Mouse (Mus musculus): ENCODE results near the gene Ptprc.

Gene Ptprc

GRCm38 (mm10) chr1:138175494-138175893 is at the start of gene Ptprc:
TSS of gene Ptprc (minus strand) at chr1:138175708.
- DNase-seq (ENCODE audit: low read depth, low spot score), result no peak

GRCm38 (mm10) chr1:138214736-138215458 is 39.4 kb upstream of the Ptprc start:
- no peak for DNase-seq (ENCODE audit: low read depth, low spot score)

GRCm38 (mm10) chr1:138210387-138211024 is 35.0 kb upstream of the Ptprc start:
- no peak for DNase-seq (ENCODE audit: low read depth, low spot score)

DNA sequence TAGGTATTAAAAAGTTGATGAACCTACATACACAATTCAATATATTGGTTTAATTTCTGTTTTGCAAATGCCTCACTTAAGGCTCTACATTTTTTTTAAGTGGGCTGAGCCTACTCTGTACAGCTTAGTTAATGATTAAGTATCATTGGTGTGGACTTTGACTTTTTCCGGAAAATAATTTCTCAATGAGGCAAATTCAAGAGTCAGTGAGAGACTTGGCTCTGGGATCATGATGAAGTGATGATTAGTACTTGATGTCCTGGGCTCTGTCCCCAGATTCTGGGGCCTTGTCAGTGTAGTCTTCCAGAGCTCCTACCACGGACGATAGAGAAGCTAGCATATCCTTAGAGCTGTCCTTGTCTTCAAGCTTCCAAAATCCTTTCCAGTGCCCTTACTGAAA is 34.2 kb upstream of the Ptprc start:
- no peak for DNase-seq (ENCODE audit: low read depth, low spot score)

DNA sequence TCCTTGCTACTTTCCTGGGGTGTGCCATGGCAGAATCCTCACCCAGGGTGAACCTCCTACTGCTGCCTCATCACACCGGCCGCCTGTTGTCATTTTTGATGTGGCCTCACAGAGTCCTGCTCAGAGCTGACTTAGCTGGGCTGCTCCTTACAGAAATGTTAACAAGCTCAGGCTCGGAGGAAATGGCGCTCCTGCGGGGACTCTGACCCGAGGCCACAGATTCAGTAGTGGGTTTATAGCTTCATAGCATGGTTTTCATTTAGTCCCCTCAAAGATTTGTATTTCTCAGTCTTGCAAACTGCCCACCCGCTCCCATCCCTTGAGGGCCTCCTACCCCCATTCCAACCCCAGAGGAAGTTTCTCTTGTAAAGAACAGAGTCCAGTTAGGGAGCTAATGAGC is 30.5 kb upstream of the Ptprc start:
- peak; percentile 64 for DNase-seq (ENCODE audit: low read depth, low spot score)

- no peak for DNase-seq (ENCODE audit: low read depth, low spot score)
These were observed 16.4 kb upstream of the Ptprc start for GRCm38 (mm10) chr1:138191689-138192508.

DNA sequence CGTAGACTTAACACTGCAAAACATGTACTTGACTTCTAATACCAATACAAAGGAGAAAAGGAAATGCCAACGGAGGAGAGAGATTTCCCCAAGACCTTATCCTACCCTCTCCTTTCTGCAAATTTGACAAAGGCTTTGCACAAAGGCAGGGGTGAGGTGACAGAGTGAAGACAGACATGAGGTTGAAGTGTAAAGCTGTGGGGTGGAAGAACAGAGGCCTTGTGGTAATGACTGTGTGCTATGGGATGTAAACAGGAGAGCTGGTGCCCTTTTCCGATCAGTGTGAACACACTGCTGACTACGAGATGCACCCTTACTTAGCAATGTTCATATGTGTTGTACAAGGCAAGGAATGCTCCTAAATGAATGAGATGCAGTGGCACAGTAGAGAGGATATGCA is 12.6 kb upstream of the Ptprc start:
- no peak for DNase-seq (ENCODE audit: low read depth, low spot score)

DNA sequence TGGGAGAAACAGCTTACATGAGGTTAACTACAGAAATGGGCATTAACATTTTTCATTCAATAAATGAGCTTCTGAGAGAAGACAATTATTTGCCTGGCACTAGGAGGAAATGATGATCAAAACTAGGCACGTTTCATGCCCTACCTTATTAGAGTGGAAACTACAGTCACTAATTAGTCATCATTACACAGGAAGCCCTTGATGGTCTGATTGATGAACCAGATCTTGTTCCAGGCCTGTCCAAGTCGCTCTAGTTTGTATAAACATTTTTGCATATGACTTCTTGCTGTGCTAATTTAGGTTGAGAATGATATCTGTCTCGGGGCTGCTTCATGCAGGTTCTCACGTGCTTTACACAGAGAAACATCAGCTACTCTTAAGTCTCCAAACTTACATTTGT is 10.4 kb upstream of the Ptprc start:
- DNase-seq (ENCODE audit: low read depth, low spot score), result no peak

GRCm38 (mm10) chr1:138180081-138180480 is 4.6 kb upstream of the Ptprc start:
- no peak for DNase-seq (ENCODE audit: low read depth, low spot score)

- DNase-seq (ENCODE audit: low read depth, low spot score), result no peak
These were observed 609 bp downstream of the Ptprc start for GRCm38 (mm10) chr1:138174705-138175492.

- DNase-seq (ENCODE audit: low read depth, low spot score), result no peak
These were observed 1.4 kb downstream of the Ptprc start for GRCm38 (mm10) chr1:138174143-138174542.

DNA sequence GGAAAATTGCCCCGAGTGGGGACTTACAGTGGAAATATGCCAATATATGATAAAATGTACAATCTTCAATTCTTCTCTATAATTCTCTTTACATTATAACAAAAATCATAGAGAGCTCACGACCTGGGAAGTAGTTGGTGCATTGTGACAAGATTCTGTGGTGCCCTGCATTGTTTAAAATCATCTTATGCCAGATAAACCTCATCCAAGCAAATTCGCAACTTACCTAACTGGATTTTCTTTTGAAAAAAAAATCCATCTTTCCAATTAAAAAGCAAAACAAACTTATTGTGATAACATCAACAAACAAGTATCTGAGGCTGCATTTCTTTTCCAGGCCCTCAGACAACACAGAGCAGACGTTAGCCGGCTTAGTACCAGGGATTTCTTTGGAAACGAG is 1.8 kb downstream of the Ptprc start:
- no peak for DNase-seq (ENCODE audit: low read depth, low spot score)

GRCm38 (mm10) chr1:138172547-138172946 is 3.0 kb downstream of the Ptprc start:
- no peak for DNase-seq (ENCODE audit: low read depth, low spot score)

- no peak for DNase-seq (ENCODE audit: low read depth, low spot score)
These were observed 3.4 kb downstream of the Ptprc start for GRCm38 (mm10) chr1:138172096-138172495.

- no peak for DNase-seq (ENCODE audit: low read depth, low spot score)
These were observed 9.2 kb downstream of the Ptprc start for GRCm38 (mm10) chr1:138166233-138166771.

DNA sequence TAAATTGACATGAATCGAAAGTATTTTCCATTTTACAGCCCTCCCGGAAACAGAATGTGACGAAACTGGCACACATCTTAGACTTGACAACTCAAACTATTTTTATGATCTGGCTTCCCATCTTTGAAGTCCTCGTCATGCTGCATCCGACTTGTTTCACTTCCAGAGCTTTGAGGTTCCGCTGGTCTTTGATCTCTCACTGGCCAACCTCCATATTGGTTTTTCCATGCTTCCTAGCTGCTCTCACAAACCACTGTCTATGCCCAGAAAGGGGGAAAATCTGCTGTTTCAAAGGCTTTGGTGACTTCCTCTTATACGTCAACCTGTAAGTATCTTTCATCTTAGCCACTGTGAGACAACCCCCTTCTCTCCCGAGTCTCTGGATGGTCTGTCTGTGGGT is 12.9 kb downstream of the Ptprc start:
- no peak for DNase-seq (ENCODE audit: low read depth, low spot score)

DNA sequence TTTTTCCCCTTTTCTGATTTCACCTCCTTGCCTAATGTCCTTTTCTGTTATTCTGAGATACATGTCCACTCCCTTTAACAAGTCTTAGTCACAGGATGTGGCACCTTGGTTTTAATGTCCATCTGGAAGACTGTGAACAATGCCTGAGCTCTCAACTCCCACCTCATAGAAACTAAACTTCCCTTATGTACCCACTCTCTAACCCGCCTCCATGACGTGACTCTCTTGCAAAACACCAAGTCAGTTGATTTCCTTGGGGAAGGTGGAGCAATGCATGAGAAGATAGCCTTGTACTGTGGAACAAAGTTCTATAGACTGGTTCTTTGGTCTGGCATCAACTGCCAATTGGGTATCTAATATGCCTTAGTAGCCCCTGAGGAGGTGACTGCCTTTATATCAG is 16.6 kb downstream of the Ptprc start:
- DNase-seq (ENCODE audit: low read depth, low spot score), result no peak

- DNase-seq (ENCODE audit: low read depth, low spot score), result no peak
These were observed 17.3 kb downstream of the Ptprc start for GRCm38 (mm10) chr1:138158236-138158635.

- DNase-seq (ENCODE audit: low read depth, low spot score), result no peak
These were observed 17.8 kb downstream of the Ptprc start for GRCm38 (mm10) chr1:138157709-138158108.

- no peak for DNase-seq (ENCODE audit: low read depth, low spot score)
These were observed 18.5 kb downstream of the Ptprc start for GRCm38 (mm10) chr1:138157008-138157407.

GRCm38 (mm10) chr1:138154185-138154785 is 21.2 kb downstream of the Ptprc start:
- DNase-seq (ENCODE audit: low read depth, low spot score), result peak; percentile 4

Measured in ZHBTc4 (cell line).